Mouse (Mus musculus): ENCODE data around the gene Papss2.
"Not testable (repeated sequence)": the region's sequence is repeated elsewhere in the genome, so short reads cannot be mapped to it uniquely, and the experiment has no call there.

Papss2 gene

DNA sequence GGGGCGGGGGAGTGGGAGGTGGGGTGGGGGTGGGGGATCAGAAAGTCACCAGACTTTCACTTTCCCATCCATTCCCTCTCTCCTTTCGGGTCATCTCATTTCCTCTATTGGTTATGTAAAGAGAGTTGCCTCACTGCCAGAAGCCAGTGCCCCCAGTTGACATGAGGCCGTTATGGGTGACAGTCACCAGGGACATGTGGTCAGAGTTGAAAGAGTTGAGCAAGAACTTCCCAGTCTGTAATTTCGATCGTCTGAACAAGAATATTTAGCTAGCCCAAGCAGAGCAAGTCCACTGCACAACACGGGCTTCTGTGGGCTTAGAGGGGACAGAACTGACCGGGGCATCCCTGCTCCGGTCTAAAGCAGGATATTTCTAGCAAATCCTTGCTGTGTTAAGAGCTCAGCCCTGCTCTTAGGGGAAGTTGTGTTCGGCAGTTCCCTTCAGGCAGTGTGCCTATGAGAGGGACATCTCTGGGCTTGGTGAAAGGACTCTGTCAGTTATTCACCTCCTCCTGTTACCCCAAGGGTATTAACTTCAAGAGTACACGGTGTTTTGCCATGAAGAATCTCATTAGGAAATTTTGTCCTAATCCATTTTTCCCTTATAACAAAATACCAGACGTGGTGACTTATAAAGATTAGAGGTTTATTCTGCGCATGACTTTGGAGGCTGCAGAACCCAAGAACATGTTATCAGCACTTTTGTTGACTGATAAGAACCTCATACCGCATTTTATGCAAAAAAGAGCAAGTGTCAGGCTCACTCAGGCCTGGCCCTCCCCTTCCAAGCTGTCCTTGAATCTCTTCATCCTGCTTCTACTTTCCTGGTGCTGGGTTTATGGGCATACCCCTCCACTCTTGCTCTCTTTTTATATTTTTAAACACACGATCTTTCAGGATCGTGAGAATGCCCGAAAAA lies 42.0 kb downstream of the Papss2 start:
- no peak for DNase-seq (ENCODE audit: extremely low read depth, insufficient read length, low spot score)

DNA sequence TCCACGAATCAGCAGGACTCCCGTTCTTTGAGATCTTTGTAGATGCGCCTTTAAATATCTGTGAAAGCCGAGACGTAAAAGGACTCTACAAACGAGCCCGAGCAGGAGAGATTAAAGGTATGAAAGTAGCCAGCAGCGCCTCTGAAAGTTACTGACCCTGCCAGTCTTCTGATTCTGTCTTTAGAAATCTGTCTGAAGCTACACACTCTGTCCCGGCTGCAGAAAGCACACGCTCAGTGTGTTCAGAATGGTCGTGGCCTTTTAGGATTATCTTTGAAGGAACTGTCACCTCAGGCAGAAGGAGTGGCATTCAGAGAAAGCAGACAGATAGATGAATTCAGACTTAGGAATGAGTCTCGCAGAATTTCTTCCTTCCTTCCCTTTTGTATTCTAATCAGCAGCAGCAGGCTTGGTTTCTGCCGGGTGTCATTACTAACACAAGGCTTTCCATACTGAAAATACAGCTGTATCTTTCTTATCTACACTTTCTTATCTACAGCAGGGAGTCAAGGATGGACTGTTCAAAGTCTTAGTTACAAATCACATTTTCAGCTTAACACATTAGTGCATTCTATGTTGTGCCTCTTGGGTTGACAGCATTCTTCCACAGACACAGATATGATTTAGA lies 42.8 kb downstream of the Papss2 start:
- DNase-seq (ENCODE audit: extremely low read depth, insufficient read length, low spot score) = no peak

DNA sequence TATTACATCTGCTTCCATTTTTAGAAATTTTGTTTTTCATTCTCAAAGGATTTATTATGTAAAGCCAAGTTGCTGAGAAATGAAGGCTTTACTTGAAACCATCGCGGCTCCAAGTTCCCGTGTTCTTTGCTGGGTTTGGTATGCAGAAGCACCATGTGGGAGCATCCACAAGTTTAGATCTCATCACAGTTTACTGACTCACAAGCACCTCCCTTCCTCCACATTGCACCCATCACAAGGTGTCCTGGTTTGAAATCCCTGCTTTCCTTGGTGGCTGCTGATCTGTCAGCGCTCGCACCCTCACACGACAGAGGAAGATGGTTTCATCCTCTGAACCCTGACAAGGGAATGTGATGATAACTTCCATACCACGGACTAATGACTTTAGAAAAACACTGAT lies 45.9 kb downstream of the Papss2 start:
- DNase-seq (ENCODE audit: extremely low read depth, insufficient read length, low spot score) = no peak

DNA sequence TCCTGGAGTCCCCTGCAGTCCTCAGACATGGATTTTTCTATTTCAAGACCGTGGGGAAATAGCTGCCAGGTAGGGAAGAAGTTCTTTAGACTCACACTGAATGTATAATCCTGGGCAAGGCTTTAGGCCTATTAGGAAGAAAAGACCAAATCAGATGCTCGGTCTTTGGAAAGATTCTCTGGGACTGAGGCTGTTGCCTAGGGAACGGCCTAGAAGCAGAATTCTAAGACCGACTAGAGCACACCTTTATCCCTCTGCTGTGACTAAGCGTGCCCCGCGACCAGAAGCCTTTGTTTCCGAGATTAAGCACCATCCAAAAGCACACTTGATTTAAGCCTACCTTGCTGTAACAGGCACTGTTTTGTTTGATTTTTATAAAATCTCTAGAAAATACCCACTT lies 46.4 kb downstream of the Papss2 start:
- DNase-seq (ENCODE audit: extremely low read depth, insufficient read length, low spot score) = no peak

DNA sequence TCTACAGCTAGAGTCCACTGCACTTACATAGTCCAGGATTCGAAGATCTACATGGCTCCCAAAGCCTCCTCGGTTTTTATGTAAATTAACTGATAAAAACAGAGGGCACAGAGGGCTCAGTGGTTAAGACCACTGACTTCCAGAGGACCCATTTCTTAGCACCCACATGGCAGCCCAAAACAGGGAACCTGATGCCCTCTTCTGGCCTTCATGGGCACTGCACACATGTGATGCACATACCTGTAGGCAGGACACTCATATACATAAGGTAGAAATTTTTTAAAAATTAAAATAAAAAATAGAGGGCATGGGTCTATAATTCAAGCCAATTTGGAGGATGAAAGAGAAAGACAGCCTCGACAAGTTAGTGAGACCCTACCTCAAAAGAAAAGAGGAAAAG lies 48.1 kb downstream of the Papss2 start:
- DNase-seq (ENCODE audit: extremely low read depth, insufficient read length, low spot score) = no peak

DNA sequence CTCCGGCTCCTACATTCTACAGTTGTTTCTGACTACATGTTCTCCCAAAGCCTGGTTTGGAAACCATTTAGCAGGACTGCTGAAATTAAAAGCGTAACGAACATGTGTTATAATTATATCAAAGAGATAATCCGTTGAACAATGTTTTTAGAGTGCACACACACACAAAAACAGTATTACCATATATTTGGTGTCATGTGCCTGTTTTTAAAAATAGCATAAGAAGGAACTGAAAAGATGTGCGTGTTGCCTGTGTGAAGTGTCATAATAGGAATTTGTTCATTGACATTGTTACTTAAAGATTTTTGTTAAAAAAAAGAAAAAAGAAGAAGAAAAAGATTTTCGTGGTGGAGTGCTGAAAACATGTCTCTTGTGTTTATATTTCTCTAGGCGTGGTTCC lies 50.3 kb downstream of the Papss2 start:
- DNase-seq (ENCODE audit: extremely low read depth, insufficient read length, low spot score) = no peak

DNA sequence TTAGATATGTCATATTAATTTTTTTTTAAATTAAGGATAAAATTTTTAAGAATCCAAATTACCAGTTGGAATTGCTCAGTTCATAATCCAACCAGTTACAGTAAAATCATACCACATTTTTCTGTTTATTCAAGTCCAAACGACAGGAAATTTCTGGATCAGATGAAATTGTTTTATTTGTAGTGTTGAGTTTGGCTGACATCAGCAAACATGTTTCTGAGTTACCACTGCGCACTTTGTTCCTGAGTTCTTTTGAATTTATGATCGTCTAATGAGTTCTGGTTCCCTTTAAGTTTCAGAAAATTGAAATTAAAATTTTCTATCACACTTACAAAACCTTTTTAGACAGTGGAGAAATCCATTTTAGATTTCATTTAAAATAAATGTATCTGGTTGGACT lies 50.8 kb downstream of the Papss2 start:
- DNase-seq (ENCODE audit: extremely low read depth, insufficient read length, low spot score) = no peak

DNA sequence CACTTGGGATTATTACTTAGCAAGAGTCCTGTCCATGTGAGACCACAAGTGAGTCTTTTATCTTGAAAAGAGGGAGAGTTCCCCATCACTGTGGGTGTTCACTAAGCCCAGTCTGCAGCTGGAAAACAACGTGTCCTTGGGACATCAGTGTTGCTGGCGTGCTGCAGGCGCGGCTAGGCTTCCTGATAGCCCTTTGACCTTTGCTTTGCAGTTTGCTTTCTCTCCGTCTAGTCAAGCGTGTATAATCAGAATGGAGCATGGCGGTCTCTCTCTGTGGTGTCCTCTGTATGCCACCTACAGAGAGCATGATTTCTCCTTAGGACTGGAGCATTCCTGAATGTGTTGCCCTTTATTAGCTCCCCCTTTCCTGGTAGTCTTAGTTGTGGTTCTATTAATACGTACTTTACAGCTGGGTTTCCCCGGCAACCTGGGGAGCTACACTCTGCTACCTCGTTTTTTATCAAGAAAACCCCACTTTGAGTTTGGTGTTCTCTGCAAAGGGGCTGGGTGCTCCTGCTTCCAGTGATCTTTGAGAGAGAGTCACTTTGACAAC lies 52.5 kb downstream of the Papss2 start:
- DNase-seq (ENCODE audit: extremely low read depth, insufficient read length, low spot score) = no peak

DNA sequence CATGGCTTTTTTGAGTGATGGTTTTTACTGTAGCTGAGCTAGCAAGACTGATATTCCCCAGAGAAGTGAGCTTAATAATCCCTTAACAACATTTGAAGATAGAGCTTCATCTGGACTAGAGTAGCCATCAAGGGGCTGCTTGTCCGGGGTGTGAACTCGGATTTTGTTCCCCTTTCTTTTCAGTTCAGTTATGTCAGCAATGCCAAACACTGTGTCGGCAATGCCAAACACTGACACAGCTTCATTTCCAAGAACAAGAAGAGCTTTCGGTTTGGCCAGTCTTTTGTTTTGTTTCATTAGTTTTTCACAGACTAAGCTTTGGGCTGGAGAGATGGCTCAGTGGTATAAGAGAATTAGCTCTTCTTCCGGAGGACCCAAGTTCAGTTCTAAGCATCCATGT lies 55.5 kb downstream of the Papss2 start:
- no peak for DNase-seq (ENCODE audit: extremely low read depth, insufficient read length, low spot score)

DNA sequence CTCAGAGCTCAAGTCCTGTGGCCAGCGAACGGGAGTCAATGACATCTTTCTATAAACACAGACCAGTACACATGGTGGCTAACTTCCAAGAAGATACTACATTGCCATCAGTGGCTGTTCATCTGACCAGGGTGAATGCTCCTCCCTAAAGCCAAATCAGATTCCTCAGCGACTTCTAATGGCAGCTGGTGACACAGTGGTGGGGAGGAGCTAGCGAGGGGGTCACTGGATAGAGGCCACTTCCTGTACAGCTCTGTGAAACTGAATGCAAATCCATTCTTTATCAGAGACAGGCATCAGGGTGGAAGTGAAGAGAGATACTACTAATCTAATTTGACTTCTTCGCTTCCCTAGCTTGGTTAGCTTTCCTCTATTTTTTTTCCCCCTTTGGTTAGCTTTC lies 57.5 kb downstream of the Papss2 start:
- no peak for DNase-seq (ENCODE audit: extremely low read depth, insufficient read length, low spot score)

DNA sequence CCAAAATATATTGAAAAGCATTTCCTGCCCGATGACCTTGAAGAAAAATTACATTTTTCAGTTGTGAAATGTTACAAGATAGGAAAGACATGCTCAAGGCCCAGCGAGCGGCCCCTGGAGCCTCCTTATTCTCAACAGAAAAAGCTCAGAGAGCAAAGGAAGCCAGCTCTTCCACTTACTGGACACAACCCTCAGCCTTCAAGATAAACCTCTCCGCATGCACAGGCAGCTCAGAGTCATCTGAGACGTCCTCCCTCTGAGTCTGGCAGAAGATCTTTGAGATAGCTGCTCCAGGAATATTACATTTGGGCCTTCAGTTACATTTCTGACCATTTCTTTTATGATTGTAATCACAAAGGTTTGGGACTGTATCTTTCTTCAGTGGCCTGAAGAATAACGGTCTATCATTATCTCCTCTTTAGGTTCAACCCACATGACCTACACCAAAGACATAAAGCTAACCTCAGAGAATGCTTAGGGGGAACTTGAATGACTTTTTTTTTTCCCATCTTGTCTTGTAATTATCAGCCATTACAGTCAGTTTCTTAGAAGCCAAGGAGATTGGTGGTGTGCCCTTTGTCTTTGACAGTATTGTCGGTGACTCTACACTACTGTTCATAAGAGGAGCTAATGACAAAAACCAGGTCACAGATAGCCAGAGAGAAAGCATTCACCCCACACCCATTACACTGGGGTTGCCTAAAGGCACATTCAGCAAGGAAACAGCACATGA lies 58.2 kb downstream of the Papss2 start:
- DNase-seq (ENCODE audit: extremely low read depth, insufficient read length, low spot score) = no peak

DNA sequence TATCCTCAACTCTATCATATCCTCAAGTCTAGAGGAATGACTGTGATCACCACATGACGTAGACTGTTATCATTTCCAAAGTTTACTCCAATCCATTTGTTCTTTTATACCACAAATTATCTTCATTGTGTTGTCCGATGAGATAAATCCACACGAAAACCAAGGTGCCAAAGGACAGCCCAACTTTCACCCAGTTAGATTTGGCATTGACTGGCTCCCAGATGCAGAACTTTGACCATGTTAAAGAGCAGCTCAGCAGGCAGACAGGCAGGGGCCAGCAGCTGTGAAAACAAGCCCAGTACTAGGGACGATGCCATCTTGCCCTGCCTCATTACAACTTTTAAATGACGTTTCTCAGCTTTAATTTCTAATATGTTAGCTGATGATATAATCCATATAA lies 63.8 kb downstream of the Papss2 start:
- DNase-seq (ENCODE audit: extremely low read depth, insufficient read length, low spot score) = no peak

DNA sequence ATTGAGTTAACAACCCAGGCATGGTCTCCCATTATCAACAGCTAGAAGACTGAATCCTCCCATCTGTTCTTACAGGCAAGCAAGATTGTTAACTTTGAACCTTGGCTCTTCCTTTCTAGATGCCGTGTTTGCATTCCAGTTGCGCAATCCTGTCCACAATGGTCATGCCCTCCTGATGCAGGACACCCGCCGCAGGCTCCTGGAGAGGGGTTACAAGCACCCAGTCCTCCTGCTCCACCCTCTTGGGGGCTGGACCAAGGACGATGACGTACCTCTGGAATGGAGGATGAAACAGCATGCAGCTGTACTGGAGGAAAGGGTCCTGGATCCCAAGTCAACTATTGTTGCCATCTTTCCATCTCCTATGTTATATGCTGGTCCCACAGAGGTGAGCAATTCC lies 67.3 kb downstream of the Papss2 start:
- DNase-seq (ENCODE audit: extremely low read depth, insufficient read length, low spot score) = peak; percentile 6

DNA sequence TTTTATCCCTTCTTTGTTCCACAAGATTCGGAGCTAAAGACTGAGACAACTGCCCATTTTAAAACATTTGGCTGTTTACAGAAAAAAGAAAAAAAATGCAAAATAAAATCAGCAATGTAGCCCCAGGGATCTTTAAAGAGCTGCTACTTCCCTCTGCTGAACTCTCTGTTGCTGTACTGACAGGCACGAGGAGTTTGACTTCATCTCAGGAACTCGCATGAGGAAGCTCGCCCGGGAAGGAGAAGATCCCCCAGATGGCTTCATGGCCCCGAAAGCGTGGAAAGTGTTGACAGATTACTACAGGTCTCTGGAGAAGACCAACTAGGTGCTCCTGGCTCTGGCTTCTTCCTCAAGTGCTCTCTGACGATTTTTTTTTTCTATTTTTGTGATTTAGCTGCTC lies 69.7 kb downstream of the Papss2 start:
- no peak for DNase-seq (ENCODE audit: extremely low read depth, insufficient read length, low spot score)

DNA sequence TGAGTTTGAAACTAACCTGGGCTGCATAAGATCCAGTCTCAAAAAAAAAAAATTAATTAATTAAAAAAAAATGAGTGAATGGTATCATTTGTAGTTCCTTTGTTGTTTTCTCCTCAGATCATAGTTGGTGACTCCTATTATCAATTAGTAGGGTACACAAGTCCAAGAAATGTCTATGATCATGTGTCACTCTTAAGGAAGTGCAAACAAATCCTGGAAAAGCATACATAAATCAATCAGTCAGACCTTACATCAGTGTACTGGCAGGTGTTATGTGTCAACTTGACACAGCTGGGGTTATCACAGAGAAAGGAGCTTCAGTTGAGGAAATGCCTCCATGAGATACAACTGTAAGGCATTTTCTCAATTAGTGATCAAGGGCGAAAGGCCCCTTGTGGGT lies 72.2 kb downstream of the Papss2 start:
- not testable (repeated sequence) for DNase-seq (ENCODE audit: extremely low read depth, insufficient read length, low spot score)

DNA sequence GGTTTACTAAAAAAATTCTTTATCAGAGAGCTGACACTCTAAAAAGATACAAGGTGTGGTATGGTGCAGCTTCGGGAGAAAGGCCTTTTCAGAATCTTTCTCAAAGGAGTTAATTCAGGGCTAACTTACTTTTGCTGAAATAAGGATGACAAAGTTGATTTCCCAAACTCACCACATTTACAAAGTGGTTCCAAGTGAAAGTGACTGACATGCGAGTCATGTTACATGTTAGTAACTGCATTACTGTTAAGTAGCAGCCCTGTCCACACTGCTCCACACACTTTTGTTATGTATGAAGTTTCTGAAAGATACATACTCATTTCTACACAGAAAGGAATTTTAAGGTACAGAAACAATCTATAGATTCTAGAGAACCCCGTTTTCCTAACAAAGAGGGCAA lies 80.2 kb downstream of the Papss2 start:
- no peak for DNase-seq (ENCODE audit: extremely low read depth, insufficient read length, low spot score)

DNA sequence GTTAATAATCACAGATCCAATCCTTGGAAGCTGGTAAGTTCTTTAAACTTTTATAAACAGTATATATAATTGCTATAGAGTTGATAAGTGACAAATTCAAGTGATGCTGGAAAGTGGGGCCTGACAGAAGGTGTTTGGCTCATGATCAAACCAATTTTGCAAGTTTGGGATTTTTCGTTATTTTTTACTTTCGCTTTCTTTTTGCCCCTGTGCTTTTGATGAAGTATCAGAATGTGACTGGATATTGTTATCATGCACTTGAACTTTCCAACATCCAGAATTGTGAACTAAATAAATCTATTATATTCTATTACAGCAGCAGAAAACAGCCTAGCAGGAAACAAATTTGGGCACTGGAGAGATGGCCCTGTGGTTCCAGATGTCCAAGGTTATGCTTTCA lies 85.3 kb downstream of the Papss2 start:
- DNase-seq (ENCODE audit: extremely low read depth, insufficient read length, low spot score) = no peak

DNA sequence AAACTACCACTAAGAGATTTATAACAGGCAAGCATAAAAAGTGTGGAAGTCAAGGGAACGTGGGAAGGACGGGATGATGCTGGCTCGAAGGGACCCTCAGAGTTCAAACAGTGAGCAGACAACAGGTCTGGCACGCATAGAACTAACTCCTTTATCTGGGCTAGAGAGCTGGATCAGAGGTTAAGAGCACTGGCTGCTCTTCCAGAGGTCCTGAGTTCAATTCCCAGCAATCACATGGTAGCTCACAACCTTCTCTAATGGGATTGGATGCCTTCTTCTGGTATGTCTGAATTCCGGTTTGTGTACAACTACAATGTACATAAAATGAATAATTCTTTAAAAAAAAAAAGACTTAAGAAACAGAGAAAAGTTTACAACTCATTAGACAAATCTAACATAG lies 87.5 kb downstream of the Papss2 start:
- no peak for DNase-seq (ENCODE audit: extremely low read depth, insufficient read length, low spot score)

DNA sequence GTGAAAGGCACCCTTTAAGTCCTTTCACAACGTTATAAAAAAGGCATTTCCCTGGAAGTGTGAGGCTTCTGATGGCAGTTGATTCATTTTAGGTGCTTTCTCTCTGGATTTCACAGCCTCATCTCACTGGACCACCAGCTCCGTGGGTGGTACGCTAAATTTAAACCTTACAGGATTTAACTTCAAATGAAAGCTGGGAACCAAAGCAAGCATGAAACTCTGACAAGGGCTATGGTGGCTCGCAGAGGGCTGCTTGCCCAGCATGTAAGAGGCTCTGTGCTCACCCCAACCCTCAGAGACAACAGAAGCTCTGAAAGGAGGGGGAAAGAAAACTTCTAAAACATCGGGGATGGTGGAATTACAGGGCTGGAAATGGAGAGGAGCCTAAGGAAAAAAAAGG lies 92.1 kb downstream of the Papss2 start:
- no peak for DNase-seq (ENCODE audit: extremely low read depth, insufficient read length, low spot score)

DNA sequence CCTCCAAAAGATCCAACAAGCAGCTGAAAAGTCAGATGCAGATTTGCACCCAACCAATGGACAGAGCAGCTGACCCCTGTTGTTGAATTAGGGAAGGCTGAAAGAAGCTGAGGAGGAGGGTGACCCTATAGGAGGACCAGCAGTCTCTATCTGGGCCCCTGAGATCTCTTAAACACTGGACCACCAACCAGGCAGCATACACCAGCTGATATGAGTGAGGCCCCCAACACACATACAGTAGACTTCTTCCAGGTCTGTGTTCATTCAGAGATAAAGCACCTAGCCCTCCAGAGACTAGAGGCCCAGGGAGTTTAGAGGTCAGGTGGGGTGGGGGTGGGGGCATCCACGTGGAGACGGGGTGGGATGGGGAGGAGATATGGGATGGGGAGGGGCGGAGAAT lies 92.6 kb downstream of the Papss2 start:
- not testable (repeated sequence) for DNase-seq (ENCODE audit: extremely low read depth, insufficient read length, low spot score)

DNA sequence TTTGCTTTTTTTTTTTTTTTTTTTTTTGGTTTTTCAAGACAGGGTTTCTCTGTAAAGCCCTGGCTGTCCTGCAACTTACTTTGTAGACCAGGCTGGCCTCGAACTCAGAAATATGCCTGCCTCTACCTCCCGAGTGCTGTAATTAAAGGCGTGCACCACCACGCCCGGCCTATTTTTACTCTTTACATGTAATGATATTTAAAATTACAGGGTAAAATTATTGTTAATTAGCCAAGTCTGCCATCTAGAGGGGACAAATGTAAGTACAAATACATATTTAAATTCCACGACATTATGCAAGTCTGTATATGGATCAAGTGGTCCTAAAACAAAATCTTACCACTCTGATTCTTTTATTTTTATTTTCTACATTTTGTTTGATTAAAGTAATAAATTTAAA lies 94.1 kb downstream of the Papss2 start:
- DNase-seq (ENCODE audit: extremely low read depth, insufficient read length, low spot score) = peak; percentile 17

All from 3134 (cell line).